Mouse (Mus musculus): ENCODE data around the gene Enkd1. TPM values are rescaled to one million over a fixed set of nuclear protein-coding genes. Genes with fewer than 3 reads are reported as not detected.
A peak's percentile ranks its signal among the peaks of the same experiment; 100 is the strongest.

The Enkd1 gene
- total RNA-seq, 1 experiment, result 20.4 TPM

GRCm38 (mm10) chr8:105715042-105715441 lies 7.0 kb upstream of the Enkd1 start:
- TF ChIP-seq MAFK (IDR thresholded peaks at IDR 0.05; ENCODE audit: insufficient read depth, low read depth, low read length), result no peak
- TF ChIP-seq ZNF384 (IDR thresholded peaks at IDR 0.05; ENCODE audit: low read depth, low read length), result no peak
- no peak for TF ChIP-seq ZC3H11A (IDR thresholded peaks at IDR 0.05; ENCODE audit: borderline replicate concordance, low read depth, low read length)
- no peak for TF ChIP-seq HCFC1 (IDR thresholded peaks at IDR 0.05; ENCODE audit: borderline replicate concordance, insufficient read depth, low read length)
- TF ChIP-seq CHD2 (IDR thresholded peaks at IDR 0.05; ENCODE audit: low read depth, low read length), result no peak
- no peaks in the 10 kb centered on the region for H3K36me3 ChIP-seq (ENCODE audit: control insufficient read depth, insufficient read depth, low read length, poor library complexity, severe bottlenecking)
- no peak for DNase-seq (ENCODE audit: low read depth, low spot score)
- no peak overlapping the region for H3K27ac ChIP-seq (ENCODE audit: insufficient read depth, low read depth, low read length, poor library complexity, severe bottlenecking)
- in situ Hi-C loops (cut with MboI; ENCODE audit: low sequenced_read_pairs in 2 of 2, unreplicated experiment in 2 of 2), result loop anchor here in 1 of 2 experiments (10.0 kb wide), 1 partner anchor 70 kb away; no protein-coding TSS in a partner anchor
- peaks cover 0 to 2% of the 10 kb centered on the region in 2 experiments; a peak in 1 of 4 replicates for H3K4me1 ChIP-seq (ENCODE audit: control insufficient read depth in 2 of 2, insufficient read depth in 2 of 2, low read length in 2 of 2, poor library complexity in 1 of 2)
- H3K4me3 ChIP-seq (ENCODE audit: insufficient read depth in 1 of 2, low read depth in 1 of 2, low read length in 2 of 2, poor library complexity in 1 of 2, severe bottlenecking in 1 of 2), result no peak overlapping the region
- no peak overlapping the region for H3K9ac ChIP-seq (ENCODE audit: insufficient read depth, low read depth, low read length, poor library complexity, severe bottlenecking)
- H3K9me3 ChIP-seq (ENCODE audit: control insufficient read depth, insufficient read depth, low read depth, low read length), result no peaks in the 10 kb centered on the region

GRCm38 (mm10) chr8:105714139-105714538 lies 6.1 kb upstream of the Enkd1 start:
- peak; percentile 95 for DNase-seq (ENCODE audit: low read depth, low spot score)
- in situ Hi-C loops (cut with MboI; ENCODE audit: low sequenced_read_pairs in 2 of 2, unreplicated experiment in 2 of 2), result loop anchor here in 1 of 2 experiments (10.0 kb wide), 1 partner anchor 71 kb away; no protein-coding TSS in a partner anchor
- Histone ChIP-seq H3K36me3 (ENCODE audit: control insufficient read depth, insufficient read depth, low read length, poor library complexity, severe bottlenecking) (no peaks in the 10 kb centered on the region), H3K27ac (ENCODE audit: insufficient read depth, low read depth, low read length, poor library complexity, severe bottlenecking) (no peak overlapping the region), H3K4me1 (ENCODE audit: control insufficient read depth in 2 of 2, insufficient read depth in 2 of 2, low read length in 2 of 2, poor library complexity in 1 of 2) (peaks cover 0 to 6% of the 10 kb centered on the region in 2 experiments; a peak in 1 of 4 replicates), H3K4me3 (ENCODE audit: insufficient read depth in 1 of 2, low read depth in 1 of 2, low read length in 2 of 2, poor library complexity in 1 of 2, severe bottlenecking in 1 of 2) (no peak overlapping the region), H3K9ac (ENCODE audit: insufficient read depth, low read depth, low read length, poor library complexity, severe bottlenecking) (no peak overlapping the region), H3K9me3 (ENCODE audit: control insufficient read depth, insufficient read depth, low read depth, low read length) (no peaks in the 10 kb centered on the region)
- TF ChIP-seq CHD2 (IDR thresholded peaks at IDR 0.05; ENCODE audit: low read depth, low read length) (no peak), ZC3H11A (IDR thresholded peaks at IDR 0.05; ENCODE audit: borderline replicate concordance, low read depth, low read length) (peak; percentile 88; the same call in 1 of the 2 replicates), MAFK (IDR thresholded peaks at IDR 0.05; ENCODE audit: insufficient read depth, low read depth, low read length) (no peak), HCFC1 (IDR thresholded peaks at IDR 0.05; ENCODE audit: borderline replicate concordance, insufficient read depth, low read length) (no peak)

- Histone ChIP-seq H3K36me3 (ENCODE audit: control insufficient read depth, insufficient read depth, low read length, poor library complexity, severe bottlenecking) (no peaks in the 10 kb centered on the region), H3K9ac (ENCODE audit: insufficient read depth, low read depth, low read length, poor library complexity, severe bottlenecking) (no peak overlapping the region), H3K9me3 (ENCODE audit: control insufficient read depth, insufficient read depth, low read depth, low read length) (no peaks in the 10 kb centered on the region), H3K4me1 (ENCODE audit: control insufficient read depth in 2 of 2, insufficient read depth in 2 of 2, low read length in 2 of 2, poor library complexity in 1 of 2) (peaks cover under 1 to 9% of the 10 kb centered on the region in 2 experiments; a peak in 1 of 4 replicates), H3K27ac (ENCODE audit: insufficient read depth, low read depth, low read length, poor library complexity, severe bottlenecking) (no peak overlapping the region), H3K4me3 (ENCODE audit: insufficient read depth in 1 of 2, low read depth in 1 of 2, low read length in 2 of 2, poor library complexity in 1 of 2, severe bottlenecking in 1 of 2) (no peak overlapping the region)
- no peak for DNase-seq (ENCODE audit: low read depth, low spot score)
- TF ChIP-seq ZNF384 (IDR thresholded peaks at IDR 0.05; ENCODE audit: low read depth, low read length) (no peak), MAFK (IDR thresholded peaks at IDR 0.05; ENCODE audit: insufficient read depth, low read depth, low read length) (no peak), CHD2 (IDR thresholded peaks at IDR 0.05; ENCODE audit: low read depth, low read length) (no peak), ZC3H11A (IDR thresholded peaks at IDR 0.05; ENCODE audit: borderline replicate concordance, low read depth, low read length) (no peak), HCFC1 (IDR thresholded peaks at IDR 0.05; ENCODE audit: borderline replicate concordance, insufficient read depth, low read length) (no peak)
- in situ Hi-C loops (cut with MboI; ENCODE audit: low sequenced_read_pairs in 2 of 2, unreplicated experiment in 2 of 2), result loop anchor here in 1 of 2 experiments (10.0 kb wide), 1 partner anchor 73 kb away; no protein-coding TSS in a partner anchor
Observed at GRCm38 (mm10) chr8:105712286-105712685, 4.3 kb upstream of the Enkd1 start.

- Histone ChIP-seq H3K27ac (ENCODE audit: insufficient read depth, low read depth, low read length, poor library complexity, severe bottlenecking) (no peak overlapping the region), H3K9ac (ENCODE audit: insufficient read depth, low read depth, low read length, poor library complexity, severe bottlenecking) (peak overlapping the region; percentile 29), H3K36me3 (ENCODE audit: control insufficient read depth, insufficient read depth, low read length, poor library complexity, severe bottlenecking) (no peaks in the 10 kb centered on the region; the same call in 1 of the 2 replicates), H3K4me3 (ENCODE audit: insufficient read depth in 1 of 2, low read depth in 1 of 2, low read length in 2 of 2, poor library complexity in 1 of 2, severe bottlenecking in 1 of 2) (peak overlapping the region; percentile 43 to 45), H3K9me3 (ENCODE audit: control insufficient read depth, insufficient read depth, low read depth, low read length) (no peaks in the 10 kb centered on the region), H3K4me1 (ENCODE audit: control insufficient read depth in 2 of 2, insufficient read depth in 2 of 2, low read length in 2 of 2, poor library complexity in 1 of 2) (peaks cover 3 to 12% of the 10 kb centered on the region in 2 experiments; a peak in 1 of 4 replicates)
- TF ChIP-seq ZC3H11A (IDR thresholded peaks at IDR 0.05; ENCODE audit: borderline replicate concordance, low read depth, low read length) (no peak), CHD2 (IDR thresholded peaks at IDR 0.05; ENCODE audit: low read depth, low read length) (no peak)
- in situ Hi-C loops (cut with MboI; ENCODE audit: low sequenced_read_pairs in 2 of 2, unreplicated experiment in 2 of 2), result no loop called here
- no peak for DNase-seq (ENCODE audit: low read depth, low spot score)
Observed at GRCm38 (mm10) chr8:105709317-105709716, 1.3 kb upstream of the Enkd1 start.

GRCm38 (mm10) chr8:105708675-105709074 lies 665 bp upstream of the Enkd1 start:
- DNase-seq (ENCODE audit: low read depth, low spot score), result no peak
- no peak overlapping the region for H3K4me3 ChIP-seq (ENCODE audit: insufficient read depth in 1 of 2, low read depth in 1 of 2, low read length in 2 of 2, poor library complexity in 1 of 2, severe bottlenecking in 1 of 2)
- peaks cover 3 to 12% of the 10 kb centered on the region in 2 experiments; a peak in 1 of 4 replicates for H3K4me1 ChIP-seq (ENCODE audit: control insufficient read depth in 2 of 2, insufficient read depth in 2 of 2, low read length in 2 of 2, poor library complexity in 1 of 2)
- TF ChIP-seq CHD2 (IDR thresholded peaks at IDR 0.05; ENCODE audit: low read depth, low read length), result no peak
- no peak for TF ChIP-seq MAFK (IDR thresholded peaks at IDR 0.05; ENCODE audit: insufficient read depth, low read depth, low read length)
- no peak for TF ChIP-seq ZNF384 (IDR thresholded peaks at IDR 0.05; ENCODE audit: low read depth, low read length)
- TF ChIP-seq ZC3H11A (IDR thresholded peaks at IDR 0.05; ENCODE audit: borderline replicate concordance, low read depth, low read length), result no peak
- in situ Hi-C loops (cut with MboI; ENCODE audit: low sequenced_read_pairs in 2 of 2, unreplicated experiment in 2 of 2), result no loop called here
- H3K9ac ChIP-seq (ENCODE audit: insufficient read depth, low read depth, low read length, poor library complexity, severe bottlenecking), result no peak overlapping the region
- H3K36me3 ChIP-seq (ENCODE audit: control insufficient read depth, insufficient read depth, low read length, poor library complexity, severe bottlenecking), result peaks cover 4% of the 10 kb centered on the region
- no peak overlapping the region for H3K27ac ChIP-seq (ENCODE audit: insufficient read depth, low read depth, low read length, poor library complexity, severe bottlenecking)
- H3K9me3 ChIP-seq (ENCODE audit: control insufficient read depth, insufficient read depth, low read depth, low read length), result no peaks in the 10 kb centered on the region
